8 mouse cellular contexts compared by ENCODE assay signal in the genomic region with DNA sequence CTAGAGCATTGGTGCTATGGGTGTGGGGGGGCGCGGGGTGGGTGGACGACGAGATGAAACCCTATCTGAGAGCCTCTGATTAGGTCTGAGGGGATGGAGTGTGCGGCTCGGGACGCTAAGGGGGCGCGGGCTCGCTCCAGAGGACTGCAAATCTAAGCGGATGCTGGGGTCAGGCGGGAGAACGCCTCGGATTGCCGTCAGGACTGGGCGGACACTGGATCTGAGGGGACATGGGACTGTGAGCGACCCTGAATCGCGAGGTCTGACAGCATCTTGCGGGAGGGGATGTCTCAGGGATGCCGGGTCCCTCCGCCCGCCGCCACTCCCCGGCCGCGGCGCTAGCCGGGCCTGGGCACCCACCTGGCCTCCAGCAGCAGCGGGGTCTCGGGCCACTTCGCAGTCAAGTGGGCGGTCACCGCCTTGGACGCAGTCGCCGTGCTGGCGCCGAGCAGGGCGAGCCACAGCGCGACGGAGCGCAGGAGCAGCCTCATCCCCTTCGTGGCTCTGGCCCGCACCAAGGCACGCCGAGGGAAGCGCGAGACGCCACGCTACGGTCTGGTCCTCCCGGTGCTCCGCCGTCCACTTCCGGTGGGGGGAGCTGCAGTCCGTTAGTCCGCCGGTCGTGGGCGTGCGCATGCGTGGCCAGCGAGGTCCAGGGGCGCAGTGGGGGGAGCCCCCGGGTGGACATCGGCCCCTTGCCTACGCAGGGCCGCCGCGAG. TPM values are rescaled to one million over a fixed set of nuclear protein-coding genes. Genes with fewer than 3 reads are reported as not detected.
DNase-seq lines count a peak whose midpoint lies in the region; ATAC-seq and TF ChIP-seq lines count a peak whose summit lies in the region.

Gene Uggt2, minus strand, starts transcription at position 580 of the 719 bp plus-strand sequence.

- H3K27me3 ChIP-seq in E14TG2a.4 (ENCODE audit: insufficient read depth, low read length), result peaks cover 32% of the 10 kb centered on the region
- H3K27me3 ChIP-seq in forebrain, embryonic 11.5 days (ENCODE audit: control insufficient read depth, insufficient read depth, low read length), result no peaks in the 10 kb centered on the region
- H3K27me3 ChIP-seq in heart, embryonic 13.5 days (replicated peaks), result no peaks in the 10 kb centered on the region
- no peaks in the 10 kb centered on the region for H3K27me3 ChIP-seq in midbrain, embryonic 16.5 days (ENCODE audit: control insufficient read depth, insufficient read depth, low read depth, low read length)

- peak within 1 kb of the TSS; percentile 68; the same call in 1 of the 2 replicates for H3K27ac ChIP-seq in forebrain, embryonic 11.5 days (ENCODE audit: low read depth, low read length)
- peak within 1 kb of the TSS; percentile 55 for H3K27ac ChIP-seq in heart, embryonic 13.5 days (replicated peaks)
- peak within 1 kb of the TSS; percentile 92 for H3K27ac ChIP-seq in midbrain, embryonic 16.5 days (ENCODE audit: low read length)

- peak within 1 kb of the TSS; percentile 83 for H3K4me3 ChIP-seq in E14TG2a.4 (replicated peaks; ENCODE audit: low read length)
- peak within 1 kb of the TSS; percentile 74 for H3K4me3 ChIP-seq in forebrain, embryonic 11.5 days (ENCODE audit: low read depth, low read length)
- peak within 1 kb of the TSS; percentile 82 for H3K4me3 ChIP-seq in heart, embryonic 13.5 days
- peak within 1 kb of the TSS; percentile 89 for H3K4me3 ChIP-seq in midbrain, embryonic 16.5 days (ENCODE audit: low read depth, low read length)

- peak; percentile 94 for DNase-seq in brain, embryonic 14.5 days (ENCODE audit: low read depth)
- DNase-seq in forebrain, embryonic 11.5 days (ENCODE audit: low spot score), result peak; percentile 96
- peak; percentile 91 for DNase-seq in kidney, postnatal 10 days
- peak; percentile 68 for DNase-seq in liver
- peak; percentile 62 for DNase-seq in telencephalon, adult 2 months (ENCODE audit: low read depth, low spot score)

- WGBS in forebrain, embryonic 11.5 days, result under 1% methylated on average over 67 of the region's 72 CpGs
- WGBS in heart, embryonic 13.5 days, result under 1% methylated on average over 69 of the region's 72 CpGs
- under 1% methylated on average over 71 of the region's 72 CpGs for WGBS in midbrain, embryonic 16.5 days

- no peaks in the 10 kb centered on the region for H3K4me1 ChIP-seq in E14TG2a.4 (replicated peaks; ENCODE audit: low read depth, low read length)
- H3K4me1 ChIP-seq in forebrain, embryonic 11.5 days (replicated peaks; ENCODE audit: control insufficient read depth, insufficient read depth, low read length), result 0 out of 2 replicates have a peak, but pooled peaks cover 5% of the 10 kb centered on the region
- peaks cover 9% of the 10 kb centered on the region for H3K4me1 ChIP-seq in heart, embryonic 13.5 days
- H3K4me1 ChIP-seq in midbrain, embryonic 16.5 days (ENCODE audit: control insufficient read depth, insufficient read depth, low read length), result peaks cover 15% of the 10 kb centered on the region

- peak within 1 kb of the TSS; percentile 81 for H3K4me2 ChIP-seq in forebrain, embryonic 11.5 days (ENCODE audit: low read depth, low read length, severe bottlenecking)
- peak within 1 kb of the TSS; percentile 84 for H3K4me2 ChIP-seq in heart, embryonic 13.5 days
- peak within 1 kb of the TSS; percentile 64 for H3K4me2 ChIP-seq in midbrain, embryonic 16.5 days (ENCODE audit: low read length)

- no peak for TF ChIP-seq CTCF in E14TG2a.4 (conservative IDR thresholded peaks at IDR 0.05; ENCODE audit: low read length)
- TF ChIP-seq CTCF in brain, embryonic 14.5 days (IDR thresholded peaks at IDR 0.05; ENCODE audit: borderline replicate concordance, extremely low read depth, insufficient read depth, insufficient read length), result peak; percentile 62

- TF ChIP-seq POLR2A in brain, embryonic 14.5 days (IDR thresholded peaks at IDR 0.05; ENCODE audit: borderline replicate concordance, extremely low read depth, insufficient read depth, insufficient read length, poor library complexity, severe bottlenecking), result peak; percentile 80

- ATAC-seq in forebrain, embryonic 11.5 days (replicated peaks; ENCODE audit: low FRiP score), result peak; percentile 96
- ATAC-seq in heart, embryonic 13.5 days (ENCODE audit: extremely low read depth, insufficient number of reproducible peaks, low FRiP score, low TSS enrichment), result peak; percentile 82
- peak; percentile 98 for ATAC-seq in midbrain, embryonic 16.5 days

- H3K9ac ChIP-seq in forebrain, embryonic 11.5 days (ENCODE audit: low read length), result peak within 1 kb of the TSS; percentile 93
- peak within 1 kb of the TSS; percentile 86 for H3K9ac ChIP-seq in heart, embryonic 13.5 days
- peak within 1 kb of the TSS; percentile 96 for H3K9ac ChIP-seq in midbrain, embryonic 16.5 days (ENCODE audit: low read depth, low read length)

- no peaks in the 10 kb centered on the region for H3K36me3 ChIP-seq in E14TG2a.4 (ENCODE audit: insufficient read depth, low read length)
- H3K36me3 ChIP-seq in forebrain, embryonic 11.5 days (ENCODE audit: control insufficient read depth, insufficient read depth, low read length), result no peaks in the 10 kb centered on the region; the same call in 1 of the 2 replicates
- H3K36me3 ChIP-seq in heart, embryonic 13.5 days, result peaks cover 5% of the 10 kb centered on the region; the same call in 1 of the 2 replicates
- H3K36me3 ChIP-seq in midbrain, embryonic 16.5 days (ENCODE audit: control insufficient read depth, insufficient read depth, low read length), result no peaks in the 10 kb centered on the region

- no peaks in the 10 kb centered on the region for H3K9me3 ChIP-seq in E14TG2a.4 (ENCODE audit: low read length)
- no peaks in the 10 kb centered on the region for H3K9me3 ChIP-seq in forebrain, embryonic 11.5 days (ENCODE audit: control insufficient read depth, low read length)
- H3K9me3 ChIP-seq in heart, embryonic 13.5 days, result no peaks in the 10 kb centered on the region
- no peaks in the 10 kb centered on the region for H3K9me3 ChIP-seq in midbrain, embryonic 16.5 days (replicated peaks; ENCODE audit: control insufficient read depth, low read length, poor library complexity, severe bottlenecking)

RNA-seq across cellular contexts. Expression of gene Uggt2, which starts in this region (rescaled TPM):
- 42.6 and 43.8 TPM in 2 replicates for polyA plus RNA-seq in brain, embryonic 14.5 days (2012; rRNA removed)
- polyA plus RNA-seq in forebrain, embryonic 11.5 days (2014; fragmentation: Nextera tagmentation; extraction: Ambion mirVana), result 16.5 and 23.9 TPM in 2 replicates
- polyA plus RNA-seq in heart, embryonic 13.5 days (2015; fragmentation: Nextera tagmentation; extraction: Ambion mirVana), result 6.8 and 7.2 TPM in 2 replicates
- 20.0 and 23.8 TPM in 2 replicates for polyA plus RNA-seq in midbrain, embryonic 16.5 days (2015; fragmentation: Nextera tagmentation; extraction: Ambion mirVana)

Comparison
In these comparisons a context has a peak if more than half of its experiments do, and no peak if none do; other contexts are left out.
1. Peak in every context shown above with its lines: DNase-seq, ATAC-seq, H3K4me3 ChIP-seq and H3K27ac ChIP-seq.